Mouse (Mus musculus) intestine, postnatal 0 days (tissue): Measurements from ENCODE around the gene Siah3. TPM values are rescaled to one million over a fixed set of nuclear protein-coding genes. Genes with fewer than 3 reads are reported as not detected.
A peak's percentile ranks its signal among the peaks of the same experiment; 100 is the strongest.

Source experiments
- ATAC-seq: fragments of 200-750 bp; cut with Nextera tagmentation; 2 replicates; pipeline ENCODE4 v1.8.0; 2017; ENCODE audit warnings: mild to moderate bottlenecking, moderate TSS enrichment, moderate library complexity
- H3K27ac ChIP-seq: fragments of 300-500 bp; sonication (generic); 2 replicates; pipeline ENCODE4 v1.5.1; 2014; ENCODE audit warnings: mild to moderate bottlenecking, low read depth, low read length, moderate library complexity
- H3K27me3 ChIP-seq: fragments of 300-500 bp; sonication (generic); replicated peaks from 2 replicates; pipeline ENCODE4 v1.6.1; 2014; ENCODE audit warnings: low read length, mixed read lengths; ENCODE audit not compliant: control insufficient read depth, insufficient read depth
- H3K36me3 ChIP-seq: fragments of 300-500 bp; sonication (generic); 2 replicates; pipeline ENCODE4 v1.6.1; 2014; ENCODE audit warnings: mild to moderate bottlenecking, moderate library complexity; ENCODE audit not compliant: control insufficient read depth, insufficient read depth
- H3K4me1 ChIP-seq: fragments of 300-500 bp; sonication (generic); replicated peaks from 2 replicates; pipeline ENCODE4 v1.6.1; 2014; ENCODE audit warnings: antibody characterized with exemption, low read length, mixed read lengths; ENCODE audit not compliant: control insufficient read depth, insufficient read depth
- H3K4me2 ChIP-seq: fragments of 300-500 bp; sonication (generic); replicated peaks from 2 replicates; pipeline ENCODE4 v1.6.1; 2014; ENCODE audit warnings: low read depth, mild to moderate bottlenecking, moderate library complexity
- H3K4me3 ChIP-seq: fragments of 300-500 bp; sonication (generic); 2 replicates; pipeline ENCODE4 v1.5.1; 2014; ENCODE audit warnings: low read depth, low read length
- H3K9ac ChIP-seq: fragments of 300-500 bp; sonication (generic); 2 replicates; pipeline ENCODE4 v1.6.1; 2014; ENCODE audit warnings: mild to moderate bottlenecking, low read depth, low read length
- H3K9me3 ChIP-seq: fragments of 300-500 bp; sonication (generic); 2 replicates; pipeline ENCODE4 v1.6.1; 2016; ENCODE audit warnings: mixed run types; ENCODE audit not compliant: control insufficient read depth
- CTCF ChIP-seq: sonication (generic); IDR thresholded peaks from 2 replicates; pipeline ENCODE4 v1.5.1; 2016; ENCODE audit warnings: low read depth, mild to moderate bottlenecking, control low read depth, antibody characterized with exemption, moderate library complexity
- WGBS: fragments of 180-500 bp; shearing (Covaris S2); extraction: QIAGEN DNeasy Blood & Tissue Kit; methylation state at CpG from one replicate; pipeline ENCODE4 v1.1.7; 2014; 5-methylcytosine and 5-hydroxymethylcytosine counted together
- polyA plus RNA-seq: library from polyadenylated mRNA; unstranded; fragments of >200 nt; fragmentation: Nextera tagmentation; extraction: Ambion mirVana; gene quantifications from 2 replicates; pipeline ENCODE4 v1.2.1, GENCODE M21; 2015

Gene Siah3
- polyA plus RNA-seq, 1 experiment from 2014 or later: not detected

DNA sequence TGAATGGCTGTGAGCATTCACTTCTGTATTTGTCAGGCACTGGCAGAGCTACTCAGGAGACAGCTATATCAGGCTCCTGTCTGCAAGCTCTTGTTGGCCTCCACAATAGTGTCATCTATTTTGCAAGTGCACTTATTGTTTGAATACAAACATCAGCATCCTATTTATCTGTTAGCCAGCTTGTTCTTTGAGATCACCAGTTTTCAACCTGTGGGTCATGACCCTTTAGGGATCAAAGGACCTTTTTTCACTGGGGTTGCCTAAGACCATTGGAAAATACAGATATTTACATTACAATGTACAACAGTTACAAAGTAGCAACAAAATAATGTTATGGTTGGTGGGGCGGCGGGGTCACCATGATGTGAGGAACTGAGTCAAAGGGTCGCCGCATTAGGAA lies 1.9 kb upstream of the Siah3 start:
- Histone ChIP-seq H3K9me3 (no peaks in the 10 kb centered on the region), H3K4me1 (no peaks in the 10 kb centered on the region), H3K4me2 (no peak overlapping the region), H3K9ac (no peak overlapping the region), H3K36me3 (no peaks in the 10 kb centered on the region), H3K4me3 (no peak overlapping the region), H3K27me3 (peaks cover 15% of the 10 kb centered on the region; the same call in 1 of the 2 replicates), H3K27ac (no peak overlapping the region)
- no peak for TF ChIP-seq CTCF
- ATAC-seq: no peak
- WGBS: 94% methylated on average over 4 of the region's 4 CpGs

DNA sequence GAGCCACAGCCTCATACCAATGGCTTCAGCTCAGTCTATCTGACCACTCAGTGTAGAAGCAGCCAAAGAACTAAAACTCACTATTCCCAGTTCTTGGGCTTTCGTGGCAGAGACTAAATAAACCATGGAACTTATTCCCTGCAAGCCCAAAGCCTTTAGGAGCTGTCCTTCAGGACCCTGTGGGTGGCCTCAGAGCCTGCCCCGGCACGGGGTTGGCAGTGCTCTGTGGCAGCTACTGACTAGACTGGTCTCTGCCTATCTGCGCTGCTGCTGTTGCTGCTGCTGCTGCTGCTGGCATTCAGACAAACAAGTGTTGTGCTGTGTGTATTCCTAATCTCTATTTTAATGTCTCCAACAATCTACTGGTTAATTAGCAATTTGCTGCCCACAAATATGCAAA lies 1.1 kb upstream of the Siah3 start:
- Histone ChIP-seq H3K9ac (no peak overlapping the region), H3K9me3 (no peaks in the 10 kb centered on the region), H3K4me2 (no peak overlapping the region), H3K27me3 (peaks cover 15% of the 10 kb centered on the region; the same call in 1 of the 2 replicates), H3K36me3 (no peaks in the 10 kb centered on the region), H3K27ac (no peak overlapping the region), H3K4me3 (no peak overlapping the region), H3K4me1 (no peaks in the 10 kb centered on the region)
- TF ChIP-seq CTCF: no peak
- 12% methylated on average over 4 of the region's 4 CpGs for WGBS
- no peak for ATAC-seq

DNA sequence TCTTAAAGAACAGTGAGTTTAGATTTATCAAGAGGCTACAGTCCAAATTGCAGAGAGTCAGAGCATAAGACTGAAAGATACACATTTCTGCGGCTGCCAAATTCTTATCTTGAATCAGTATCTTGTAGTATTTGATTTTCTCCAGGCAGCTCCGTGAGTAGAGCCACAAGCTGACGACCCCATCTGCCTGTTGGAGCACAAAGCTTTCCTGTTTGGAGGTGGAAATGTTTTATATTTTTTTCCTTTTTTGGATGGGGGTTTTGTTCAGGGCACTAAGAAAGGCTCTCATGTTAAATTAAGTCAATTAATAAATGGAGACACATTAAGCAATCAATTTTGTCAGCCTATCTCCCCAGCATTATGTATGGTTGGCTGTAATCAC lies 430 bp upstream of the Siah3 start:
- Histone ChIP-seq H3K9me3 (no peaks in the 10 kb centered on the region), H3K4me2 (peak overlapping the region; percentile 58), H3K9ac (no peak overlapping the region), H3K27ac (no peak overlapping the region), H3K36me3 (no peaks in the 10 kb centered on the region), H3K27me3 (peaks cover 15% of the 10 kb centered on the region; the same call in 1 of the 2 replicates), H3K4me3 (no peak overlapping the region), H3K4me1 (no peaks in the 10 kb centered on the region)
- 10% methylated on average over 3 of the region's 3 CpGs for WGBS
- no peak for TF ChIP-seq CTCF
- no peak for ATAC-seq

DNA sequence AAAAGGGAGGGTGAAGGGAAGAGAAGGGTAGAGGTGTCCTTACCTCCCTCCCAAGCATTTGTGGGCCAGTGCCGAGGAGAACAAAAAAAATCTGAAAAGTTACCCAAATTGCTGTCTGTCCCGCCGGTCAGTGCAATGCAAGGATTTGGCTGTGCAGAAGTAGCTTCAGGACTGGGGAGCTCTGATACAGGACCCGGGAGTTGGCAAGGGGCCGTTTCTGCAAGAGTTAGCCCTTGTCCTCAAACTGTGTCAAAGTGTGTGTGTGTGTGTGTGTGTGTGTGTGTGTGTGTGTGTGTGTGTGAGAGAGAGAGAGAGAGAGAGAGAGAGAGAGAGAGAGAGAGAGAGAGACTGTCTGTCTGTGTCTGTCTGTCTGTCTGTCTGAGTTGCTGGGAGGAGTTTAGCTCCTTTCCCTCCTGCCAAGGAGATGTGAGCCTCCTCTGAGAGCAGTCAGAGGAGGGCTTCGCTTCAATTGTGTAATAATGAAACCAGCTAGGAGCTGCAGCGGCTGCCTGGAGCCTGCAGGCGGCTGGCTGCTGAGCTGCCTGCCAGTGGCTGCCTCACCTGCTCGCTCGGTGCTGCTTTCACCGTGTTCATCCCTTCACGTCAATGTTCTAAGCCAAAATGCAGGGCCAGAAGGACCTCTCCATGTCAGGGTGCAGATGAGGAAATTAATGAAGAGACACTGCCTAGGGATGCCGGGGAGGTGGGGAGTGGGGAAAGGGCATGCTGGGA lies 873 bp downstream of the Siah3 start:
- no peak overlapping the region for H3K27ac ChIP-seq
- TF ChIP-seq CTCF: peak; percentile 47
- WGBS: 3% methylated on average over 13 of the region's 13 CpGs
- no peaks in the 10 kb centered on the region; the same call in 1 of the 2 replicates for H3K9me3 ChIP-seq
- no peaks in the 10 kb centered on the region for H3K4me1 ChIP-seq
- no peak overlapping the region for H3K9ac ChIP-seq
- peak overlapping the region; percentile 58 for H3K4me2 ChIP-seq
- H3K4me3 ChIP-seq: peak overlapping the region; percentile 26
- no peaks in the 10 kb centered on the region for H3K36me3 ChIP-seq
- ATAC-seq: peak; percentile 38; the same call in 1 of the 2 replicates
- peaks cover 15% of the 10 kb centered on the region; the same call in 1 of the 2 replicates for H3K27me3 ChIP-seq

DNA sequence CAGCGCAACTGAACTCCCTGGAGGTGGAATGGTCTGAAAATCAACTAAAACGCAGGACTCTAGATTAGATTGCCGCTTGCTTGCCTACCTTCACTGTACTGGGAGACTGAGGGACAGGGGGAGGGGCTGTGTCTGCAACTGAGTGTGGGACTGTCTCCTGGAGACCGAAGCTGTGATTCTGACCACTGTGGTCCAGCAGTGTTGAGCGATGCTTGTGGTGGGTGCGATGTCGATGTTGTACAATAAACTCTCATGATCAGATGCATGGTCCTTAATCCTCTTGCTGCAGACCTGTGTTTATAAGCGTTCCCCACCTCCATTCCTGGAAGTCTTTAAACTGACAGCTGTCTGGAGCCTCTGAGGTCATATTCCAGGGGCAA lies 1.4 kb downstream of the Siah3 start:
- no peak for TF ChIP-seq CTCF
- Histone ChIP-seq H3K9ac (no peak overlapping the region), H3K4me1 (no peaks in the 10 kb centered on the region), H3K4me3 (peak overlapping the region; percentile 26), H3K9me3 (no peaks in the 10 kb centered on the region; the same call in 1 of the 2 replicates), H3K27ac (no peak overlapping the region), H3K4me2 (peak overlapping the region; percentile 58), H3K27me3 (peaks cover 15% of the 10 kb centered on the region; the same call in 1 of the 2 replicates), H3K36me3 (no peaks in the 10 kb centered on the region)
- ATAC-seq: no peak
- 31% methylated on average over 8 of the region's 8 CpGs for WGBS

DNA sequence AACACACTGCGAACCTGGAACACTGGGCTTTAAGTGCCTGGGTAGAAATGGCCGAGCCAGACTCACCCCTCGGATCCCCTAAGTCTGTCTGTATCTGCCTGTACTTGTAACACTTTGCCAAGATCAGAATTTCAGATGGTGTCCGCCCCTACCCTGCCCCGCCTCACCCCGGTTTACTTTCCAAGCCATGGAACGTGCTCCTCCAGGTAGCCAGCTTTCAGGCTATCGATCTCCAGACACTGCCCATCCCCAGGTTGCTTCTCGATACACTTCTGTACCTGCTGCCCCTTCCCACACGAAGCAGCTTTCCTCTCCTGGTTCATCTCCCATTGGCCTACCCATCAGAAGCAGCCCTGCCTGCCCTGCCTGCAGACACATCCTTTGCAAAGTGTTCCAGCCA lies 3.6 kb downstream of the Siah3 start:
- Histone ChIP-seq H3K4me3 (no peak overlapping the region), H3K27ac (no peak overlapping the region), H3K9me3 (no peaks in the 10 kb centered on the region; the same call in 1 of the 2 replicates), H3K4me1 (no peaks in the 10 kb centered on the region), H3K27me3 (peaks cover 15% of the 10 kb centered on the region; the same call in 1 of the 2 replicates), H3K4me2 (no peak overlapping the region), H3K36me3 (no peaks in the 10 kb centered on the region), H3K9ac (no peak overlapping the region)
- no peak for ATAC-seq
- WGBS: 73% methylated on average over 10 of the region's 10 CpGs
- TF ChIP-seq CTCF: no peak
